32 mouse cellular contexts compared by ENCODE assay signal in the genomic region with DNA sequence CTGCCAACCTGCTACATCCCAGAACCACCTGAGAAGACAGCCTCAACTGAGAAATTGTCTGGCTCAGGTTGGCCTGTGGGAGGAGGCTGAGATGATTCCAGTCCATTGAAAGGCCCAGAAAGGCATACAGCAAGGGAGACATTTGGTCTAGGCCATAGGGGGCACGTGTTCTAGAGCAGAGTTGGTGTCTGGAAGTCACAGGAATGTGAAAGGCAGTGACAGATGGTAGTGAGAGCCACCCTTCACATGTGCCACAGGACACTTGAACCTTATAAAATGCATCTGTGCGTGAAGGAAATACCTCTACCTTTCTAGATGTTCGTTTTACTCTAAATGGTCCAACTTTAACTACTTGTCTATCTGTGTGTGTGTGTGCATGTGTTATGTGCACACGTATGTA.
"Had no signal": no experiment of that assay in that cellular context is flagged by ENCODE, and none has a peak within 500 bp of the region (broad histone marks: within the 10 kb centered on the region; RNA-seq: fewer than 3 reads in every experiment).

No protein-coding gene starts in this region.

- H3K9me3 ChIP-seq: limb, embryonic 10.5 days; limb, embryonic 12.5 days; limb, embryonic 13.5 days; limb, embryonic 15.5 days; liver, embryonic 12.5 days; liver, embryonic 13.5 days; liver, embryonic 15.5 days; lung, embryonic 15.5 days; megakaryocyte, embryonic 14.5 days; midbrain, embryonic 10.5 days; midbrain, embryonic 12.5 days; midbrain, embryonic 13.5 days; midbrain, embryonic 15.5 days; neural tube, embryonic 12.5 days; neural tube, embryonic 13.5 days had no signal

- H3K4me2 ChIP-seq: limb, embryonic 12.5 days; limb, embryonic 13.5 days; limb, embryonic 15.5 days; liver, embryonic 11.5 days; liver, embryonic 12.5 days; liver, embryonic 13.5 days; liver, embryonic 15.5 days; lung, embryonic 14.5 days; lung, embryonic 15.5 days; midbrain, embryonic 11.5 days; midbrain, embryonic 12.5 days; midbrain, embryonic 13.5 days; midbrain, embryonic 15.5 days; neural tube, embryonic 12.5 days; neural tube, embryonic 13.5 days had no signal

- H3K4me1 ChIP-seq: limb, embryonic 10.5 days; limb, embryonic 12.5 days; limb, embryonic 13.5 days; limb, embryonic 15.5 days; liver, embryonic 12.5 days; liver, embryonic 13.5 days; liver, embryonic 15.5 days; lung, embryonic 15.5 days; megakaryocyte, embryonic 14.5 days; midbrain, embryonic 10.5 days; midbrain, embryonic 13.5 days; midbrain, embryonic 15.5 days; neural tube, embryonic 12.5 days; neural tube, embryonic 13.5 days had no signal

- H3K9ac ChIP-seq: limb, embryonic 12.5 days; limb, embryonic 13.5 days; limb, embryonic 15.5 days; liver, embryonic 12.5 days; liver, embryonic 13.5 days; liver, embryonic 14.5 days; liver, embryonic 15.5 days; liver, postnatal 0 days; lung, embryonic 14.5 days; lung, embryonic 15.5 days; midbrain, embryonic 12.5 days; midbrain, embryonic 13.5 days; midbrain, embryonic 15.5 days; neural tube, embryonic 12.5 days; neural tube, embryonic 13.5 days had no signal

- H3K36me3 ChIP-seq: limb, embryonic 10.5 days; limb, embryonic 12.5 days; limb, embryonic 13.5 days; limb, embryonic 15.5 days; liver, embryonic 12.5 days; liver, embryonic 13.5 days; liver, embryonic 15.5 days; lung, embryonic 15.5 days; midbrain, embryonic 10.5 days; midbrain, embryonic 12.5 days; midbrain, embryonic 13.5 days; midbrain, embryonic 15.5 days; neural tube, embryonic 12.5 days; neural tube, embryonic 13.5 days had no signal

- DNase-seq: left cerebral cortex, postnatal 4 days; liver; liver, embryonic 13.5 days; liver, postnatal 0 days; lung, adult 18-20 months; lung, adult 2 months; lung, embryonic 14.5 days; lung, postnatal 10 days; lung, postnatal 14 days; lung, postnatal 36 days; lung, postnatal 4 days; midbrain, embryonic 14.5 days had no signal

- ATAC-seq: liver, embryonic 12.5 days; liver, postnatal 0 days; lung, postnatal 0 days; midbrain, embryonic 13.5 days; midbrain, embryonic 15.5 days; midbrain, embryonic 16.5 days had no signal

- H3K4me3 ChIP-seq: limb, embryonic 10.5 days; limb, embryonic 12.5 days; limb, embryonic 13.5 days; limb, embryonic 15.5 days; liver, embryonic 12.5 days; liver, embryonic 13.5 days; liver, embryonic 15.5 days; lung, embryonic 15.5 days; megakaryocyte, embryonic 14.5 days; midbrain, embryonic 10.5 days; midbrain, embryonic 12.5 days; midbrain, embryonic 13.5 days; midbrain, embryonic 15.5 days; neural tube, embryonic 12.5 days; neural tube, embryonic 13.5 days had no signal

- H3K27me3 ChIP-seq: limb, embryonic 12.5 days; limb, embryonic 13.5 days; limb, embryonic 15.5 days; liver, embryonic 12.5 days; liver, embryonic 13.5 days; liver, embryonic 15.5 days; lung, embryonic 15.5 days; midbrain, embryonic 13.5 days; midbrain, embryonic 15.5 days; neural tube, embryonic 12.5 days; neural tube, embryonic 13.5 days had no signal

- H3K27ac ChIP-seq: limb, embryonic 10.5 days; limb, embryonic 12.5 days; limb, embryonic 13.5 days; limb, embryonic 15.5 days; liver, embryonic 12.5 days; liver, embryonic 13.5 days; liver, embryonic 14.5 days; liver, embryonic 15.5 days; lung, embryonic 15.5 days; macrophage; midbrain, embryonic 10.5 days; midbrain, embryonic 12.5 days; midbrain, embryonic 13.5 days; midbrain, embryonic 15.5 days; neural tube, embryonic 12.5 days; neural tube, embryonic 13.5 days had no signal
